In genomic region chr1:34663875-34664547, GRCm38 (mm10) we compare ENCODE assay signal across 12 mouse cellular contexts.
DNase-seq lines count a peak whose midpoint lies in the region; ATAC-seq and TF ChIP-seq lines count a peak whose summit lies in the region.
"Had no signal": no experiment of that assay in that cellular context is flagged by ENCODE, and none has a peak within 500 bp of the region (broad histone marks: within the 10 kb centered on the region; RNA-seq: fewer than 3 reads in every experiment).

No protein-coding gene starts in this region.

- H3K27ac ChIP-seq in midbrain, postnatal 0 days (ENCODE audit: low read depth, low read length) = peak overlapping the region; percentile 44; the same call in 1 of the 2 replicates
- H3K27ac ChIP-seq: limb, embryonic 15.5 days had no signal

- H3K4me2 ChIP-seq in midbrain, postnatal 0 days (ENCODE audit: low read depth, low read length, poor library complexity, severe bottlenecking) = no peak overlapping the region
- H3K4me2 ChIP-seq: limb, embryonic 15.5 days had no signal

- peak; percentile 55 for TF ChIP-seq CTCF in midbrain, postnatal 0 days (IDR thresholded peaks at IDR 0.05)

- H3K9ac ChIP-seq in midbrain, postnatal 0 days (replicated peaks; ENCODE audit: low read length, poor library complexity, severe bottlenecking) = no peak overlapping the region
- H3K9ac ChIP-seq: limb, embryonic 15.5 days had no signal

- ATAC-seq in midbrain, postnatal 0 days (ENCODE audit: low FRiP score) = peak; percentile 61

- DNase-seq in cerebellum, postnatal 4 days (ENCODE audit: low spot score in 2 of 2) = peak; percentile 37 to 43
- DNase-seq in cerebellum, adult 18-20 months = no peak
- DNase-seq in frontal cortex, postnatal 10 days (ENCODE audit: low spot score in 2 of 2) = peak; percentile 38 to 43
- peak; percentile 43 to 79 for DNase-seq in layer of hippocampus, postnatal 14 days (ENCODE audit: low spot score in 2 of 2)
- peak; percentile 85 for DNase-seq in midbrain, postnatal 0 days (ENCODE audit: low spot score)
- DNase-seq in urinary bladder, adult 18-20 months (ENCODE audit: low spot score in 2 of 2) = no peak
- DNase-seq in spleen, postnatal 36 days (ENCODE audit: low spot score in 2 of 2) = no peak
- DNase-seq in MN1 (ENCODE audit: low spot score) = no peak
- DNase-seq: heart, postnatal 4 days; kidney, postnatal 14 days; lung, postnatal 4 days had no signal

- H3K27me3 ChIP-seq in midbrain, postnatal 0 days (ENCODE audit: insufficient read depth, low read length) = no peaks in the 10 kb centered on the region
- H3K27me3 ChIP-seq: limb, embryonic 15.5 days had no signal

- no peaks in the 10 kb centered on the region for H3K36me3 ChIP-seq in midbrain, postnatal 0 days (ENCODE audit: insufficient read depth, low read length)
- H3K36me3 ChIP-seq: limb, embryonic 15.5 days had no signal

- H3K4me1 ChIP-seq in midbrain, postnatal 0 days (ENCODE audit: insufficient read depth, low read length) = no peaks in the 10 kb centered on the region

- no peak overlapping the region for H3K4me3 ChIP-seq in midbrain, postnatal 0 days (ENCODE audit: low read depth, low read length)
- H3K4me3 ChIP-seq: limb, embryonic 15.5 days had no signal

- 65% methylated on average over 4 of the region's 4 CpGs for WGBS in midbrain, postnatal 0 days

- H3K9me3 ChIP-seq in midbrain, postnatal 0 days (ENCODE audit: low read length) = no peaks in the 10 kb centered on the region
- H3K9me3 ChIP-seq: limb, embryonic 15.5 days had no signal

Comparison
In these comparisons a context has a peak if more than half of its experiments do, and no peak if none do; other contexts are left out.
1. DNase-seq: peak in cerebellum, postnatal 4 days (2 of 2), frontal cortex, postnatal 10 days (2 of 2), layer of hippocampus, postnatal 14 days (2 of 2) and midbrain, postnatal 0 days (single experiment); none in cerebellum, adult 18-20 months (0 of 2), urinary bladder, adult 18-20 months (0 of 2), spleen, postnatal 36 days (0 of 2) and MN1 (single experiment).